Mouse (Mus musculus): ENCODE measurements at regions not wholly inside any gene's neighbourhood (a gene's known extent, or its start where the extent isn't known, plus 50 kb on each side); places are given as distances from the start of the nearest gene placed in this dataset.

DNA sequence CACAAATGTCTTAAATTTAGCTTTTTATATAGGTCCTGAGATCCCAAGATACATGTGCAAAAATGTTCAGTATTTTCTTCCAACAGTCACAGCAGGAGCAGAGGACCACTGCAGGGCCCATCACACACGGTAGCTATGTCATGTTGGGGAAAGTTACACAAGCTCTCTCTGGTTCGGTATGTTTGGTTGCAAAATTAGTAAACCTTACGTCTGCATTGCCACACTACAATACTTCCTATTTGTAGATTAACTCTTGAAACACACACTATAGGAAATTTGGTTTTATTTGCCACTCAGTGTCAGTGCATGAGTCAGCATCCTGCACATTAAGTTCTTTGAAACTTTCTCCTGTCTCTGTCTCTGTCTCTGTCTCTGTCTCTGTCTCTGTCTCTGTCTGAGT lies 82.0 kb downstream of the Cth start:
- no peak for DNase-seq

DNA sequence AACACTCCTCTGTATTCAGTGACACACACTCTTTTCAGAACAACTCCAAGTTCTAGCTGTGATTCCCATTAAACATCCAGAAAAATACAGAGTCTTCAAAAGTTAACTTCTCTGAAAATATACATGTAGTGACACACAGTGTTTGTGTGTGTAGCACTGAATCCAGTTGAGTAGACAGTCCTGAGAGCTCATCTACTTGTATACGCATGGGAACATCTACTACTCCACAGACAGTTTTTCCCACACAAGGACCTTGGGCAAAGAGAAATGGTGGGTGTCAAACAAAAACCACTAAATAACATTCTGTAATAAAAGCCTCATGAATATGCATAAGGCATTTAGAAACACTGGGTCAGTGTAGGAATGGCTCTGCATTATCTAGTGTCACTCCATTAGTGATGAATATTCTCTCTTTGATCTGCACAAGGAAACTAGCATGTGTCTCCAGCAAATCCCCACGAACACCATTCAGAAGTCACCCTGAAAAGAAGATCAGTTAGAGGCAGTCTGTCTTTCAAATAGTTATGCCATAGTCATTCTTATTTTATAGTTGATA lies 83.6 kb downstream of the Cth start:
- no peak for DNase-seq

DNA sequence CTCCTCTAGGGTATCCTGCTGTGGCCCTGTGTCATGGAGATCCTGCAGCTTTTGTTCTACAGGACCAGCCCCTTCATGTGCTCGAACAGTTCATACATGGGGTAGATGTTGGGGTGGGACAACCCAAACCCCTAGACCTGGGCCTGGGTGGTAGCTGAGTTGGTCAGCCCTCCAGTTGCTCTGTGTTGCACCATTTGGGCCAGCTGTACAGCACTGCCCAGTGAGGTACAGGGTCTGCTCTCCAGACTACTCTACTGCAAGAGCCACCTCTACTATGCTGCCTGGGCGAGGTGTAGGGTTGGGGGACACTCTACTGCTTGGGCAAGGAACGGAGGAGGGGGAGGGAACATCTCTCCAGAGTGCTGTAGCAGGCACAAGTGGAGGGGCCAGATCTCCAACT lies 120.6 kb downstream of the Cth start:
- DNase-seq: no peak

- DNase-seq: no peak
Measured at GRCm38 (mm10) chr3:157803356-157803755, 121.5 kb downstream of the Cth start.

DNA sequence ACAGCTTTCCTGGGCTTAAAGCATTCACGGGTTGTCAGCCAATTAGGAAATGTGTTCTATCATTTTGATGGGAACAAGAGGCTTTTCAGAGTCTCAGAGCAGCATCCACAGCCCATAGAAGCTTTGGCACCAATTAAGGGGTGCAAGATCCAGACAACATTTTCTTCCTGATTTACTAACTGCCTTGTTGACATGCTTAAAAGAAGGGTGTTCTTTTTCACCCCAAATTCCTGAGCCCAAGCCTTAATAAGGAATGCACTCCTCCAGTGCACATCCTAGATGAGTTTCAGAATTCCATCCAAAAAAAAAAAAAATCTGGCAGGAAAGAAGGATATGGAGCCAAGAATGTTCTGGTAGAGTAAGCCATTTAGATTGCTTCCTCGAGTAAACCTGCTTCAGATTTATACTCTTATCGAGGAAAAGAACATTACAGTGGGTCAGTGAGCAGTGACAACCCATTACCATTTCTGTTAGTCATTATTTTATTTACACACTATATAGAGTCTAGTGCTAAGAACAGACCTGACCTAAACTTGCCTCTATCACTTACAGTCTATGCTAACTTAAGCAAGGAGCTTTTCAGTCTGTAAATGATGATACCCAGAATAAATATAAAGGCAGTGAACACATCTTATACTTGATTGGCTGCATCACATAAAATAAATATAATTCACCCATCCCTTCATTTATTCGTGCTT lies 137.2 kb downstream of the Cth start:
- DNase-seq: no peak

DNA sequence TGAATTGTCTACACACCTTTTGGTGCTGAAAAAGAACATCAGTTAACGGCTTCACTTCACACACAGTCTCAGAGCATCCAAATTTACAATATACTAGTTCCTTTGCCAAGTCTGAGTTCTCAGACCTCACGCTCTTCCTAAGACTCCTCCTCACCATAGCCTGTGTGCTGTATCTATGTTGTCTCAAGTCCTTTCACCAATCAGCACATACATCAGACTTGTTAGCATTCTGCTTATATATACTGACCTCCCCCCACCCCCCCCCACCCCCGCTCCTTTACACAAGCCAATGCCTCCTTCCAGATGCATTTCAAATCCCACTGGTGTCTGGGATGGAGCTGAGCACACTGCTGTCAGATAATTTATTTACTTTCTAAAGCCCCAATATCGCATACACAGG lies 143.8 kb downstream of the Cth start:
- DNase-seq: no peak

GRCm38 (mm10) chr3:157777779-157778178 lies 147.1 kb downstream of the Cth start:
- no peak for DNase-seq

- DNase-seq: no peak
Measured at GRCm38 (mm10) chr3:157763487-157764199, 161.2 kb downstream of the Cth start.

GRCm38 (mm10) chr3:157759856-157760255 lies 165.0 kb downstream of the Cth start:
- DNase-seq: no peak

- no peak for DNase-seq
Measured at GRCm38 (mm10) chr3:157754826-157755225, 170.1 kb downstream of the Cth start.

- no peak for DNase-seq
Measured at GRCm38 (mm10) chr3:157750266-157750665, 174.6 kb downstream of the Cth start.

GRCm38 (mm10) chr3:157748395-157749037 lies 176.4 kb downstream of the Cth start:
- DNase-seq: peak; percentile 2 to 4

DNA sequence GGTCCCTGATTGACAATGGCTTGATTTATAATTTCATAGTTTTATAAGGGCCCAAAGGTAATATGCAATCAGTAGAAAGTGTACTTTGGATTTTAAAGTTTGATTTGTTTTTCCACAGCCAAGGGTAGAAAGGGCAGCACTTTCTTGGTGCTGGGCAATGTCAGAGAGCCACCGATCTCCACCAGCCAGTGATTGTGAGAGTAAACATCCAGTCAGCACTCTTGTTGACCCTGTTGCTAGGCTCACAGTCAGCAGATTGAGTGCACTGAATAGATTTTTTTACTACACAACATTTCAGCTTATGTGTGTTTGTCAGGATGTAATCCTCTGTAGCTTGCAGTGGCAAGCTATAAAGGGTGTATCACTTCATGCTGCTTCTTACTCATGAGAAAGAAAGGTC lies 176.3 kb downstream of the Ptger3 start:
- no peak for DNase-seq

GRCm38 (mm10) chr3:157739628-157740294 lies 173.1 kb downstream of the Ptger3 start:
- no peak for DNase-seq

GRCm38 (mm10) chr3:157732136-157732940 lies 165.6 kb downstream of the Ptger3 start:
- no peak for DNase-seq

DNA sequence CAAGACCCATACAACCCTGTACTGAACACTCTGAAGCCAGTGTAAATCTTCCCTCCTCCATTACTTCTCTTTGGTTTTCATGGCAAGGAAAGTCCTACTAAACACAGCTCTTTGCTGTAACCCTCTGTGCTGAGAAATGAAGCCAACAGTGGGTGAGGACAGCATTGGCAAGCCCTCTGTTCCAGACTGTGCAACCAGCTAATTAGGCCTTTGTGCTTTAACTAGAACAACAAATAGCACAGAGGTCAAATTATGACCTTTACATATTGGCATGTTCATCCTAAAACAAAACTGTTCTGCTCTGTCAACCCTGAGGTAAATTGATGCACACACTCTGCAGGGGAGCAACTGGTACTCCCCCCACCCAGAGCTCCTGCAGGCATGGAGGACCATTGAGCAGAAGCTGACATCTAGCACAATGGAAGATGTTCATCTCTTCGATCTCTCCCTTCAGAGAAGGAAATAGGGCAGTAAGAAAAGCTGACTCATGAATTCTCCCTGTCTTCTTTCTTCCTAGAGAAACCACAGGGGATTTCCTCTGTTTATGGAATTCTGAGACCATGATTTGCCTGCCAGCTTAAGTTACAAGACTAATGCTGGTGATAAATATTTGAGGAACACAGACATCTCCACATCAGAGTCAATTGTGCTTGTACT lies 163.1 kb downstream of the Ptger3 start:
- DNase-seq: no peak

- DNase-seq: no peak
Measured at GRCm38 (mm10) chr3:157724542-157724941, 157.8 kb downstream of the Ptger3 start.

GRCm38 (mm10) chr3:157723184-157723583 lies 156.5 kb downstream of the Ptger3 start:
- no peak for DNase-seq

GRCm38 (mm10) chr3:157717313-157717921 lies 150.7 kb downstream of the Ptger3 start:
- peak; percentile 65 to 72 for DNase-seq

GRCm38 (mm10) chr3:157714023-157714422 lies 147.3 kb downstream of the Ptger3 start:
- DNase-seq: no peak

- no peak for DNase-seq
Measured at GRCm38 (mm10) chr3:157710790-157711381, 144.2 kb downstream of the Ptger3 start.
